Mouse (Mus musculus) liver, embryonic 14.5 days (tissue): ENCODE data around the gene Mrps34. TPM values are rescaled to one million over a fixed set of nuclear protein-coding genes. Genes with fewer than 3 reads are reported as not detected.
A peak's percentile ranks its signal among the peaks of the same experiment; 100 is the strongest.

ENCODE experiments used
- ATAC-seq: fragments of 200-750 bp; cut with Nextera tagmentation; 2 replicates; pipeline ENCODE4 v1.8.0; 2017; ENCODE audit warnings: moderate number of reproducible peaks, mild to moderate bottlenecking, moderate library complexity; ENCODE audit not compliant: insufficient read depth
- DNase-seq, 3 experiments: peaks; one replicate each; pipeline ENCODE4 v3.0.0-alpha.2; 2012 to 2013; ENCODE audit warnings: low read depth in 3 of 3, low spot score in 3 of 3
- H3K27ac ChIP-seq: fragments of 300-500 bp; sonication (generic); 2 replicates; pipeline ENCODE4 v1.5.1; 2014; ENCODE audit warnings: moderate library complexity, mild to moderate bottlenecking, control low read depth, inconsistent platforms
- H3K27me3 ChIP-seq: fragments of 300-500 bp; sonication (generic); 2 replicates; pipeline ENCODE4 v1.6.1; 2014; ENCODE audit warnings: mild to moderate bottlenecking, low read length, moderate library complexity; ENCODE audit not compliant: control insufficient read depth, insufficient read depth
- H3K36me3 ChIP-seq: fragments of 300-500 bp; sonication (generic); replicated peaks from 2 replicates; pipeline ENCODE4 v1.6.1; 2014; ENCODE audit warnings: low read depth; ENCODE audit not compliant: control insufficient read depth, insufficient read depth
- H3K4me1 ChIP-seq, 2 experiments: fragments of 200-500 bp in 1 of 2; fragments of 300-500 bp in 1 of 2; sonication (generic) in 1 of 2; replicated peaks; 2 replicates each; pipeline ENCODE4 v1.6.1; 2012 to 2014; ENCODE audit warnings: antibody characterized with exemption in 1 of 2, inconsistent platforms in 1 of 2, low read length in 1 of 2; ENCODE audit not compliant: control insufficient read depth in 2 of 2, insufficient read depth in 2 of 2
- H3K4me2 ChIP-seq: fragments of 300-500 bp; sonication (generic); 2 replicates; pipeline ENCODE4 v1.6.1; 2014; ENCODE audit warnings: low read depth, mild to moderate bottlenecking, control low read depth, moderate library complexity
- H3K4me3 ChIP-seq, 2 experiments: fragments of 200-500 bp in 1 of 2; fragments of 300-500 bp in 1 of 2; sonication (generic) in 1 of 2; 2 replicates each; pipeline ENCODE4 v1.5.1; 2012 to 2014; ENCODE audit warnings: low read depth in 2 of 2, low read length in 2 of 2, mild to moderate bottlenecking in 2 of 2, control low read depth in 1 of 2, inconsistent platforms in 1 of 2, moderate library complexity in 1 of 2; ENCODE audit not compliant: insufficient read depth in 1 of 2
- H3K9ac ChIP-seq: fragments of 300-500 bp; sonication (generic); replicated peaks from 2 replicates; pipeline ENCODE4 v1.6.1; 2014; ENCODE audit warnings: mild to moderate bottlenecking, control low read depth, moderate library complexity
- H3K9me3 ChIP-seq: fragments of 300-500 bp; sonication (generic); 2 replicates; pipeline ENCODE4 v1.6.1; 2016; ENCODE audit warnings: low read length, mixed read lengths; ENCODE audit not compliant: control insufficient read depth
- CTCF ChIP-seq: IDR thresholded peaks from 2 replicates; pipeline ENCODE4 v1.5.1; 2016; ENCODE audit warnings: antibody characterized with exemption, low read depth, control low read depth
- EP300 ChIP-seq: IDR thresholded peaks from 2 replicates; pipeline ENCODE4 v1.6.1; 2016; ENCODE audit warnings: antibody characterized with exemption, low read depth
- WGBS: fragments of 180-500 bp; shearing (Covaris S2); extraction: QIAGEN DNeasy Blood & Tissue Kit; methylation state at CpG from one replicate; pipeline ENCODE4 v1.1.7; 2014; ENCODE audit not compliant: insufficient replicate concordance; 5-methylcytosine and 5-hydroxymethylcytosine counted together
- polyA plus RNA-seq, 2 experiments: library from polyadenylated mRNA; depleted of rRNA in 1 of 2; stranded (reverse) in 1 of 2; unstranded in 1 of 2; fragments of >200 nt; fragmentation: Nextera tagmentation in 1 of 2; extraction: Ambion mirVana in 1 of 2; gene quantifications; 2 replicates each; pipeline versions ENCODE4 v1.2.1 to v1.2.3; 2012 to 2014

Gene Mrps34
- polyA plus RNA-seq, 2 experiments: 43.5 to 49.2 TPM

DNA sequence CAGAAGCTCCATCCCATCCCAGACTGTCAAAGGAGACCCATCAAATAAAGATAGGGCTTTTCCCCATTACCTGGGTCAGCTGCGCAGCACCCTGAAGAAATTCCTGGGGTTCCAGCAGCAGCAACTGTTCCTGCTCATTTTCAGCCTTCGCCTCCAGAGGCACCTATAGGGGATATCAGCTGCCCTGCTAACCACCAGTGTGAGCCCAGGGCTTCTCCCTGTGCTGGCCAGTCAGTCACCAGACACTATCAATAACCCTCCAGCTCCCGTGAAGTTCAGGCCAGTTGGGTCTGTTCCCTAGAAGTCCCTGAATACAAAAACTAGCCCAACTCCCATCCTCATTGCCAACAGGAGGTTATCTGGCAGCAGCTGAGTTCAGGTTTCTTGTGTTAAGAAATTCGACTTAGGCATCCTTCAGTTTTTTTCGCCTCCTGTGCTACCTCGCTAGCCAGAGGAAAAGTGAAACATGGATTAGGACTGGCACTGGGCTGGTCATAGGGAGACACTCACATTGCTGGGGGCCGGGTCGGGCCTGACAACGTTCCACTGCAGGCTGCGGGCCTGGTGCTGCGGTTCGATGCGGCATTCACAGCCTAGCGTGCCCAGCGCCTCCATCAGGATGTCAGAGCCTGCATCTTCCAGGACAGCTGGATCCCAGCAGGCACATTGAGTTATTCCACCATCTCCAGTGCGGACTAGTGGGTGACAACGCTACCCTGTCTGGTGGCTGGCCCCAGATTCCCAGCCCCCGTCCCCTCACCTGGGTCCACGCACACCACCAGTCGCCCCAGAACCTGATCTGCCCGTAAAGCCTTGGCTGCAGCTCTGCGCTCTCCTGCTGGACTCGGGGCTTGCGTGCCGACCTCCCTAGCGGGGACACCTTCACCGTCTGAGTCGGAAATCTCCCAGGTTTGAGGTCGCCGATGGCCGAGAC is 588 bp upstream of the Mrps34 start:
- peak overlapping the region; percentile 83 to 99 for H3K4me3 ChIP-seq
- H3K27ac ChIP-seq: peak overlapping the region; percentile 55
- no peaks in the 10 kb centered on the region for H3K9me3 ChIP-seq
- 9% methylated on average over 31 of the region's 31 CpGs for WGBS
- peak overlapping the region; percentile 97 for H3K4me2 ChIP-seq
- peak; percentile 14; the same call in 1 of the 2 replicates for ATAC-seq
- peaks cover 54% of the 10 kb centered on the region for H3K36me3 ChIP-seq
- 0 out of 2 replicates have a peak, but pooled peaks have one; percentile 17 for TF ChIP-seq CTCF
- TF ChIP-seq EP300: no peak
- H3K27me3 ChIP-seq: no peaks in the 10 kb centered on the region
- H3K4me1 ChIP-seq: peaks cover 13 to 16% of the 10 kb centered on the region in 2 experiments; a peak in 3 of 4 replicates
- DNase-seq: no peak
- H3K9ac ChIP-seq: peak overlapping the region; percentile 87

DNA sequence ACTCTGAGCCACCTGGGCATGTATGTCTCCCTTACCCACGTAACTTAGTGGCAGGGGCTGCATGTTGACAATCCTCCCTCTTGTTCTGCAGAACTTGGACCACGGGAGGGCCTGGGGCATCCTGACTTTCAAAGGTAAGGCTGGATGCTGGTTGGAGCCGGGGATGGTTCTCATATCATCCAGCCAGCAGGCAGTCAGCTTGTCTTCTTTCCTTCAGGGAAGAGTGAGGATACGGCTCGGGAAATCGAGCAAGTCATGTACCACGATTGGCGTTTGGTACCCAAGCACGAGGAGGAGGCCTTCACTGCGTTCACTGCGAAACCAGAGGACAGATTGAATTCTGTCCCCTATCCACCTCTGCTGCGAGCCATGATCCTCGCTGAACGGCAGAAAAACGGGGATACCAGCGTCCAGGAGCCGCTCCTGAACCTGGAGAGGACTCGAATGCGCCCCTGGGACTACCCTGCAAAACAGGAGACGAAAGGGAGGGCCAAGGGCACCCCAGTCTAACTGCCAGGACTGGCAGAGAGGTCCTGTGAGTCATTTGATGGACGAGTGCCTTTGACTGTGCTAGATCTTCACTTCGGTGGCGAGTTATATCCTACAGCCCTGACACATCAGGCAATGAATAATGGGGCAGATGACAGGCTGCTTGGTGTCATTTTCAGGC is 790 bp downstream of the Mrps34 start:
- H3K4me3 ChIP-seq: peak overlapping the region; percentile 83 to 99
- peaks cover 13 to 16% of the 10 kb centered on the region in 2 experiments; a peak in 3 of 4 replicates for H3K4me1 ChIP-seq
- 9% methylated on average over 23 of the region's 23 CpGs for WGBS
- H3K36me3 ChIP-seq: peaks cover 54% of the 10 kb centered on the region
- H3K9ac ChIP-seq: peak overlapping the region; percentile 87
- TF ChIP-seq CTCF (no peak), EP300 (no peak)
- peak overlapping the region; percentile 97 for H3K4me2 ChIP-seq
- no peak for DNase-seq
- no peaks in the 10 kb centered on the region for H3K27me3 ChIP-seq
- H3K9me3 ChIP-seq: no peaks in the 10 kb centered on the region
- peak; percentile 3; the same call in 1 of the 2 replicates for ATAC-seq
- H3K27ac ChIP-seq: peak overlapping the region; percentile 55

DNA sequence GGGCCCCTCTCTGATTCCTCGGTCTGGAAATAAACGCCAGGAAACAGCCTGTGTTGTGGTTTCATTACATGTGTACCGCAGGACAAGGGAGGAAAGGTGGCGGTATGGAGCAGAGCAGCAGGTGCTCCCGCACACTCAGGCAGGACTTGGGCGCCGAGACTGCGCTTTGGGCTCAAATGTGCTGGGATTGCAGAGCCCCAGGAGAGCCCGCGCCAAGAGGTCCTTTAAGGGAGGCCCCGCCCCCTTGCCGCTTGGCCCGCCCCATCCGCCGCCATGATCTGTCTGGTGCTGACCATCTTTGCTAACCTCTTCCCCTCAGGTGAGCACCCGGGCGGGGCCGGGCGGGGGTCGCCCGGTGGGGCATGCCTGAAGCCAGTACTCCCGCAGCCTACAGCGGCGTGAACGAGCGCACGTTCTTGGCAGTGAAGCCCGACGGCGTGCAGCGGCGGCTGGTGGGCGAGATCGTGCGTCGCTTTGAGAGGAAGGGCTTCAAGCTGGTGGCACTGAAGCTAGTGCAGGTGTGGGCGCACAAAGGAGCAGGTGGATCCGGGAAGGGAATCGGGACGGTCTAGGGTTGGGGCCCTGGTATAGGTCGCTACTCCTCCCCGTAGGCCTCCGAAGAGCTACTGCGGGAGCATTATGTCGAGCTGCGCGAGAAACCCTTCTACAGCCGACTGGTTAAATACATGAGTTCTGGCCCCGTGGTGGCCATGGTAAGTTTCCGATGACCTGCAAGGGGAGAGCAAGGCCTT is 1.5 kb downstream of the Mrps34 start, which contains the start of gene Nme3:
Gene Nme3, plus strand, starts transcription at position 260 of the 752 bp plus-strand sequence.
- Histone ChIP-seq H3K4me1 (peaks cover 14 to 16% of the 10 kb centered on the region in 2 experiments), H3K9me3 (no peaks in the 10 kb centered on the region), H3K27me3 (no peaks in the 10 kb centered on the region), H3K4me2 (peak within 1 kb of the TSS; percentile 97), H3K4me3 (peak within 1 kb of the TSS; percentile 83 to 99), H3K36me3 (peaks cover 54% of the 10 kb centered on the region), H3K9ac (peak within 1 kb of the TSS; percentile 94), H3K27ac (peak within 1 kb of the TSS; percentile 61)
- WGBS: under 1% methylated on average over 50 of the region's 50 CpGs
- TF ChIP-seq CTCF (peak; percentile 45), EP300 (no peak)
- ATAC-seq (peak; percentile 74), DNase-seq (peak; percentile 66 to 68 (median 68))

DNA sequence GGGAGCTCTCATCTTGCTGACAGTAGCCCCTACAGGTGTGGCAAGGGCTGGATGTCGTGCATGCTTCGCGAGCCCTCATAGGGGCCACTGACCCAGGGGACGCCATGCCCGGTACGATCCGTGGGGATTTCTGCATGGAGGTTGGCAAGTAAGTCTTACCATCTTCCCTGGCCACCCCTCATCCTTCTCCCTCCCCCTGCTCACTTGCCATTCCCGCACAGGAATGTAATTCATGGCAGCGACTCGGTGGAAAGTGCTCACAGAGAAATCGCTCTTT is 2.0 kb downstream of the Mrps34 start:
- 51% methylated on average over 11 of the region's 11 CpGs for WGBS
- no peak for ATAC-seq
- peaks cover 19 to 21% of the 10 kb centered on the region in 2 experiments for H3K4me1 ChIP-seq

More for the DNA sequence above, 2.0 kb downstream of the Mrps34 start:
- Histone ChIP-seq H3K9ac (peak overlapping the region; percentile 94), H3K36me3 (peaks cover 54% of the 10 kb centered on the region), H3K4me3 (peak overlapping the region; percentile 83 to 99), H3K9me3 (no peaks in the 10 kb centered on the region), H3K4me2 (peak overlapping the region; percentile 97), H3K27ac (peak overlapping the region; percentile 61), H3K27me3 (no peaks in the 10 kb centered on the region)
- TF ChIP-seq CTCF (no peak), EP300 (no peak)
- no peak for DNase-seq
